Mouse (Mus musculus): ENCODE results near the gene Cenpi. TPM values are rescaled to one million over a fixed set of nuclear protein-coding genes. Genes with fewer than 3 reads are reported as not detected.

Cenpi gene
- total and polyA plus RNA-seq, 3 experiments = 11.6 to 40.9 (median 22.2) TPM

GRCm38 (mm10) chrX:134359336-134359735 is 51.5 kb downstream of the Cenpi start:
- dilution Hi-C loops (cut with MboI; ENCODE audit: extremely low pct_ligation_motif_present, extremely low pct_unique_long_range_greater_than_20kb, low sequenced_read_pairs) = no loop called here
- Histone ChIP-seq H3K27me3 (replicated peaks) (no peaks in the 10 kb centered on the region), H3K9ac (ENCODE audit: insufficient read depth, low read depth) (no peak overlapping the region), H3K27ac (ENCODE audit: insufficient read depth, low read depth) (no peak overlapping the region), H3K4me3 (replicated peaks in 1 of 3; ENCODE audit: low read depth in 2 of 3, low read length in 2 of 3, poor library complexity in 1 of 3) (no peak overlapping the region), H3K9me3 (replicated peaks; ENCODE audit: low read length) (no peaks in the 10 kb centered on the region), H3K79me2 (replicated peaks; ENCODE audit: control insufficient read depth, extremely low read depth, insufficient read depth, poor library complexity, severe bottlenecking) (no peaks in the 10 kb centered on the region), H3K4me1 (ENCODE audit: control insufficient read depth in 1 of 2, insufficient read depth in 2 of 2) (peaks cover 0 to 6% of the 10 kb centered on the region in 2 experiments; a peak in 2 of 4 replicates), H3K4me2 (ENCODE audit: insufficient read depth, low read depth, poor library complexity, severe bottlenecking) (no peak overlapping the region), H3K36me3 (replicated peaks in 1 of 2; ENCODE audit: control insufficient read depth in 1 of 2, insufficient read depth in 1 of 2, low read length in 1 of 2) (peaks cover 3 to 27% of the 10 kb centered on the region in 2 experiments)
- TF ChIP-seq ELF1 (IDR thresholded peaks at IDR 0.05; ENCODE audit: low read depth, low read length) = no peak
- no peak for TF ChIP-seq ETS1 (conservative IDR thresholded peaks at IDR 0.05; ENCODE audit: low read depth, low read length)
- TF ChIP-seq ZMIZ1 (IDR thresholded peaks at IDR 0.05; ENCODE audit: low read depth, low read length) = no peak
- no peak for TF ChIP-seq JUN (IDR thresholded peaks at IDR 0.05; ENCODE audit: insufficient read depth, low read depth, low read length)
- no peak for TF ChIP-seq NRF1 (IDR thresholded peaks at IDR 0.05; ENCODE audit: low read depth, low read length)
- no peak for TF ChIP-seq RAD21 (IDR thresholded peaks at IDR 0.05; ENCODE audit: low read depth, low read length)
- in situ Hi-C loops (cut with MboI; ENCODE audit: low pct_ligation_motif_present, low pct_unique_long_range_greater_than_20kb, low sequenced_read_pairs) = no loop called here
- DNase-seq (ENCODE audit: extremely low read depth) = no peak

- peak; percentile 26 for DNase-seq (ENCODE audit: extremely low read depth)
- no peak overlapping the region for H3K4me3 ChIP-seq (replicated peaks in 1 of 3; ENCODE audit: low read depth in 2 of 3, low read length in 2 of 3, poor library complexity in 1 of 3)
- no peaks in the 10 kb centered on the region for H3K79me2 ChIP-seq (replicated peaks; ENCODE audit: control insufficient read depth, extremely low read depth, insufficient read depth, poor library complexity, severe bottlenecking)
- in situ Hi-C loops (cut with MboI; ENCODE audit: low pct_ligation_motif_present, low pct_unique_long_range_greater_than_20kb, low sequenced_read_pairs) = no loop called here
- no peak overlapping the region for H3K9ac ChIP-seq (ENCODE audit: insufficient read depth, low read depth)
- dilution Hi-C loops (cut with MboI; ENCODE audit: extremely low pct_ligation_motif_present, extremely low pct_unique_long_range_greater_than_20kb, low sequenced_read_pairs) = no loop called here
- peak overlapping the region; percentile 24; the same call in 1 of the 2 replicates for H3K4me2 ChIP-seq (ENCODE audit: insufficient read depth, low read depth, poor library complexity, severe bottlenecking)
- no peaks in the 10 kb centered on the region for H3K9me3 ChIP-seq (replicated peaks; ENCODE audit: low read length)
- peaks cover 3 to 30% of the 10 kb centered on the region in 2 experiments for H3K36me3 ChIP-seq (replicated peaks in 1 of 2; ENCODE audit: control insufficient read depth in 1 of 2, insufficient read depth in 1 of 2, low read length in 1 of 2)
- H3K27ac ChIP-seq (ENCODE audit: insufficient read depth, low read depth) = no peak overlapping the region
- H3K4me1 ChIP-seq (ENCODE audit: control insufficient read depth in 1 of 2, insufficient read depth in 2 of 2) = peaks cover 0 to 13% of the 10 kb centered on the region in 2 experiments; a peak in 2 of 4 replicates
- no peaks in the 10 kb centered on the region for H3K27me3 ChIP-seq (replicated peaks)
- peak; percentile 84 for TF ChIP-seq MEF2A (IDR thresholded peaks at IDR 0.05; ENCODE audit: borderline replicate concordance, low read depth, low read length)
- no peak for TF ChIP-seq NELFE (IDR thresholded peaks at IDR 0.05; ENCODE audit: low read depth, low read length)
- TF ChIP-seq ETS1 (conservative IDR thresholded peaks at IDR 0.05; ENCODE audit: low read depth, low read length) = peak; percentile 65
- TF ChIP-seq USF1 (IDR thresholded peaks at IDR 0.05; ENCODE audit: low read depth, low read length) = peak; percentile 11; the same call in 1 of the 2 replicates
- peak; percentile 83 for TF ChIP-seq BHLHE40 (IDR thresholded peaks at IDR 0.05; ENCODE audit: low read depth, low read length)
- no peak for TF ChIP-seq RCOR1 (conservative IDR thresholded peaks at IDR 0.05; ENCODE audit: low read depth, low read length)
- TF ChIP-seq MXI1 (IDR thresholded peaks at IDR 0.05; ENCODE audit: low read depth, low read length) = no peak
- TF ChIP-seq USF2 (conservative IDR thresholded peaks at IDR 0.05; ENCODE audit: low read depth, low read length) = no peak
- peak; percentile 78 for TF ChIP-seq EP300 (IDR thresholded peaks at IDR 0.05; ENCODE audit: low read length)
- peak; percentile 56 for TF ChIP-seq JUND (conservative IDR thresholded peaks at IDR 0.05; ENCODE audit: low read depth, low read length)
- no peak for TF ChIP-seq NRF1 (IDR thresholded peaks at IDR 0.05; ENCODE audit: low read depth, low read length)
- no peak for TF ChIP-seq MAFK (IDR thresholded peaks at IDR 0.05; ENCODE audit: insufficient replicate concordance, low read length)
- no peak for TF ChIP-seq POLR2AphosphoS2 (IDR thresholded peaks at IDR 0.05; ENCODE audit: low read depth, low read length)
- peak; percentile 80 for TF ChIP-seq IRF4 (IDR thresholded peaks at IDR 0.05; ENCODE audit: low read depth, low read length)
- no peak for TF ChIP-seq SIN3A (IDR thresholded peaks at IDR 0.05; ENCODE audit: low read length)
- TF ChIP-seq CHD1 (IDR thresholded peaks at IDR 0.05; ENCODE audit: low read depth, low read length) = no peak
- no peak for TF ChIP-seq MAZ (IDR thresholded peaks at IDR 0.05; ENCODE audit: low read depth, low read length)
- no peak for TF ChIP-seq GABPA (IDR thresholded peaks at IDR 0.05; ENCODE audit: insufficient replicate concordance, low read depth, low read length)
- TF ChIP-seq ZC3H11A (IDR thresholded peaks at IDR 0.05; ENCODE audit: low read depth, low read length) = no peak
- no peak for TF ChIP-seq TCF12 (IDR thresholded peaks at IDR 0.05; ENCODE audit: low read depth, low read length)
- peak; percentile 45; the same call in 1 of the 2 replicates for TF ChIP-seq MAX (IDR thresholded peaks at IDR 0.05; ENCODE audit: low read length)
- no peak for TF ChIP-seq ZMIZ1 (IDR thresholded peaks at IDR 0.05; ENCODE audit: low read depth, low read length)
- TF ChIP-seq HCFC1 (IDR thresholded peaks at IDR 0.05; ENCODE audit: low read depth, low read length) = no peak
- TF ChIP-seq MYC (IDR thresholded peaks at IDR 0.05; ENCODE audit: low read depth, low read length) = no peak
- no peak for TF ChIP-seq CTCF (conservative IDR thresholded peaks at IDR 0.05 in 1 of 2, IDR thresholded peaks at IDR 0.05 in 1 of 2; ENCODE audit: low read depth in 2 of 2, low read length in 2 of 2)
- no peak for TF ChIP-seq ELF1 (IDR thresholded peaks at IDR 0.05; ENCODE audit: low read depth, low read length)
- TF ChIP-seq E2F4 (IDR thresholded peaks at IDR 0.05; ENCODE audit: insufficient replicate concordance, low read depth, low read length) = no peak
- no peak for TF ChIP-seq ZNF384 (IDR thresholded peaks at IDR 0.05; ENCODE audit: low read depth, low read length)
- TF ChIP-seq JUN (IDR thresholded peaks at IDR 0.05; ENCODE audit: insufficient read depth, low read depth, low read length) = peak; percentile 55
- no peak for TF ChIP-seq TBP (conservative IDR thresholded peaks at IDR 0.05; ENCODE audit: low read depth, low read length)
- TF ChIP-seq PAX5 (IDR thresholded peaks at IDR 0.05; ENCODE audit: low read length) = no peak
- TF ChIP-seq CHD2 (IDR thresholded peaks at IDR 0.05; ENCODE audit: low read length) = no peak
Observed at GRCm38 (mm10) chrX:134362156-134362555, 54.3 kb downstream of the Cenpi start.
